Mouse (Mus musculus): Measurements from ENCODE around the gene Eif6.

GRCm38 (mm10) chr2:155826630-155827424 lies at the start of gene Eif6:
- TF ChIP-seq CTCF (IDR thresholded peaks at IDR 0.05; ENCODE audit: extremely low read depth, insufficient read depth, low read length) (no peak), POLR2A (IDR thresholded peaks at IDR 0.05; ENCODE audit: extremely low read depth, insufficient read depth, low read length) (peak; percentile 63; the same call in 1 of the 2 replicates)
